Mouse (Mus musculus) G1E (cell line): ENCODE measurements around the gene Tubgcp4. TPM values are rescaled to one million over a fixed set of nuclear protein-coding genes. Genes with fewer than 3 reads are reported as not detected.

Source experiments
- ATAC-seq: 2 replicates; pipeline ENCODE4 v1.8.0; 2016; ENCODE audit warnings: mild to moderate bottlenecking; ENCODE audit not compliant: insufficient number of reproducible peaks, poor library complexity, low FRiP score, severe bottlenecking; ENCODE audit errors: extremely low read depth
- DNase-seq: peaks from one replicate; pipeline ENCODE4 v3.0.0; 2012; ENCODE audit warnings: low spot score
- H3K27me3 ChIP-seq: 2 replicates; pipeline ENCODE4 v1.6.1; 2012; ENCODE audit warnings: mild to moderate bottlenecking, low read length, inconsistent platforms; ENCODE audit not compliant: insufficient read depth
- H3K36me3 ChIP-seq: replicated peaks from 2 replicates; pipeline ENCODE3; 2012; ENCODE audit warnings: mild to moderate bottlenecking, inconsistent platforms
- H3K4me1 ChIP-seq: 2 replicates; pipeline ENCODE4 v1.6.1; 2012; ENCODE audit warnings: low read depth, low read length, inconsistent platforms, mixed read lengths; ENCODE audit not compliant: insufficient read depth
- H3K4me3 ChIP-seq: 2 replicates; pipeline ENCODE4 v1.5.1; 2012; ENCODE audit warnings: low read depth, mild to moderate bottlenecking, inconsistent platforms, low read length, moderate library complexity, mixed read lengths
- H3K9me3 ChIP-seq: replicated peaks from 2 replicates; pipeline ENCODE4 v1.6.1; 2012; ENCODE audit warnings: inconsistent platforms
- CTCF ChIP-seq: IDR thresholded peaks from 2 replicates; pipeline ENCODE4 v1.5.1; 2012; ENCODE audit warnings: low read depth, low read length, inconsistent platforms, mixed read lengths
- GATA1 ChIP-seq: IDR thresholded peaks from 2 replicates; pipeline ENCODE4 v1.6.1; 2012; ENCODE audit warnings: borderline replicate concordance, low read length, inconsistent platforms, mixed read lengths
- GATA2 ChIP-seq: IDR thresholded peaks from 2 replicates; pipeline ENCODE4 v1.6.1; 2012; ENCODE audit warnings: low read depth, low read length, inconsistent platforms, borderline replicate concordance
- POLR2AphosphoS5 ChIP-seq: IDR thresholded peaks from 2 replicates; pipeline ENCODE4 v1.6.1; 2012; ENCODE audit warnings: low read depth, low read length, inconsistent platforms; ENCODE audit not compliant: insufficient replicate concordance
- TAL1 ChIP-seq: conservative IDR thresholded peaks from 2 replicates; pipeline ENCODE4 v1.6.1; 2012; ENCODE audit warnings: low read depth, low read length, inconsistent platforms, mixed read lengths
- polyA plus RNA-seq: library from polyadenylated mRNA; stranded (reverse); fragments of >175 nt; gene quantifications from 2 replicates; pipeline ENCODE4 v1.2.3, GENCODE M21; 2012
- total RNA-seq, 2 experiments: library from RNA; stranded (forward) in 1 of 2; stranded (reverse) in 1 of 2; fragments of 200-1000 nt in 1 of 2; fragments of >200 nt in 1 of 2; fragmentation: Nextera tagmentation in 1 of 2; gene quantifications; 2 replicates each; pipeline ENCODE4 v1.2.3; 2014 to 2017

Gene Tubgcp4
- total and polyA plus RNA-seq, 3 experiments, result 19.1 to 73.7 (median 60.9) TPM

- ATAC-seq (no peak), DNase-seq (no peak)
- H3K4me1 ChIP-seq, result no peaks in the 10 kb centered on the region
- no peak overlapping the region for H3K4me3 ChIP-seq
- H3K27me3 ChIP-seq, result no peaks in the 10 kb centered on the region
- TF ChIP-seq POLR2AphosphoS5 (no peak), GATA1 (no peak), TAL1 (no peak), CTCF (no peak), GATA2 (no peak)
- no peaks in the 10 kb centered on the region for H3K9me3 ChIP-seq
- H3K36me3 ChIP-seq, result peaks cover 79% of the 10 kb centered on the region
These were observed 13.7 kb downstream of the Tubgcp4 start for GRCm38 (mm10) chr2:121184142-121184541.

- Histone ChIP-seq H3K27me3 (no peaks in the 10 kb centered on the region), H3K36me3 (peaks cover 92% of the 10 kb centered on the region), H3K4me3 (no peak overlapping the region), H3K9me3 (no peaks in the 10 kb centered on the region), H3K4me1 (no peaks in the 10 kb centered on the region)
- TF ChIP-seq GATA2 (no peak), GATA1 (no peak), CTCF (no peak), TAL1 (no peak), POLR2AphosphoS5 (no peak)
- DNase-seq (no peak), ATAC-seq (no peak)
These were observed 18.1 kb downstream of the Tubgcp4 start for GRCm38 (mm10) chr2:121188530-121188929.

DNA sequence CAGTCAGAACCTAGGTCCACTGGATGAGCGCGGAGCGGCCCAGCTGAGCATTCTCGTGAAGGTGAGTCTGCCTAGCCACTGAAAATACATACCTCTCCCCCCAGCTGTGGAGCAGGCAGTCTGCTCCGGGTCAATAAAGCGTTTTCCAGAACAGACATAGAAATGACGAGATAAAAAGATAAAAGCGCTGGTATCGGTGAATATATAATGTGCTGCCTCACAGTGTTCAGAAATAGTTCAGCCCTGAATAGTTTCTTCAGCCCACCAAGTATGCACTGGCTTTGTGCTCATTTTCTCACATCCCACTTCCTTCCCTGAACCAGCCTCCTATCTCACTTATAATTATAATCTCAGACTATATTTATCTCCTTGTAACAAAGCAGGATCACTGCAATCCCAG lies 25.0 kb downstream of the Tubgcp4 start:
- Histone ChIP-seq H3K36me3 (peaks cover 96% of the 10 kb centered on the region), H3K4me1 (no peaks in the 10 kb centered on the region), H3K4me3 (no peak overlapping the region), H3K27me3 (no peaks in the 10 kb centered on the region), H3K9me3 (no peaks in the 10 kb centered on the region)
- DNase-seq, result no peak
- TF ChIP-seq GATA1 (no peak), TAL1 (no peak), GATA2 (no peak), CTCF (no peak)
- ATAC-seq, result no peak

GRCm38 (mm10) chr2:121204276-121204675 lies 33.8 kb downstream of the Tubgcp4 start:
- DNase-seq, result no peak
- no peak for ATAC-seq
- Histone ChIP-seq H3K27me3 (no peaks in the 10 kb centered on the region), H3K9me3 (no peaks in the 10 kb centered on the region), H3K4me3 (no peak overlapping the region), H3K36me3 (peaks cover 92% of the 10 kb centered on the region), H3K4me1 (no peaks in the 10 kb centered on the region)
- no peak for TF ChIP-seq GATA2
- no peak for TF ChIP-seq GATA1
- no peak for TF ChIP-seq POLR2AphosphoS5
- no peak for TF ChIP-seq CTCF
- no peak for TF ChIP-seq TAL1

DNA sequence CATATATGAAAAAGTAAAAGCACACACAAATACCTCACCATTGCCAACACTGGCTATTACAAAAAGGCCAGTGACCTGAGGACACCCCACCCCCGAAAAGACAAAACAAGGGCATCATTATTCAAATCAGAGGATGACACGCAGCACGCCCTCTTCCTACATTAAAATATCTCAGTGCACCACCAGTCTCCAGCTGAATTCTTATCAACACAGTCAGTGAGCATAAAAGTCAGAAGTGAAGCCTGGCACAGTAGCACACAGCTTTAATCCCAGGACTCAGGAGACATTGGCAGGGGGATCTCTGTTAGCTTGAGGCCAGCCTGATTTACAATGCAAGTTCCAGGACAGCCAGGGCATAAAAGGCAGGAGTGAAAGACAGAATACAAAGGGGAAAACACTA lies 36.1 kb downstream of the Tubgcp4 start:
- DNase-seq, result no peak
- H3K4me3 ChIP-seq, result no peak overlapping the region
- H3K4me1 ChIP-seq, result no peaks in the 10 kb centered on the region
- ATAC-seq, result no peak
- no peaks in the 10 kb centered on the region for H3K9me3 ChIP-seq
- TF ChIP-seq POLR2AphosphoS5 (no peak), GATA1 (no peak), CTCF (no peak)
- no peaks in the 10 kb centered on the region for H3K27me3 ChIP-seq
- H3K36me3 ChIP-seq, result peaks cover 88% of the 10 kb centered on the region

- TF ChIP-seq GATA2 (no peak), POLR2AphosphoS5 (no peak), GATA1 (no peak), CTCF (no peak), TAL1 (no peak)
- ATAC-seq (no peak), DNase-seq (no peak)
- Histone ChIP-seq H3K9me3 (no peaks in the 10 kb centered on the region), H3K36me3 (peaks cover 85% of the 10 kb centered on the region), H3K27me3 (no peaks in the 10 kb centered on the region), H3K4me3 (no peak overlapping the region), H3K4me1 (no peaks in the 10 kb centered on the region)
These were observed 44.0 kb downstream of the Tubgcp4 start for GRCm38 (mm10) chr2:121214491-121214890.

GRCm38 (mm10) chr2:121219177-121219576 lies 48.7 kb downstream of the Tubgcp4 start:
- H3K4me1 ChIP-seq, result no peaks in the 10 kb centered on the region
- DNase-seq (no peak), ATAC-seq (no peak)
- no peak overlapping the region for H3K4me3 ChIP-seq
- H3K36me3 ChIP-seq, result peaks cover 78% of the 10 kb centered on the region
- TF ChIP-seq GATA2 (no peak), GATA1 (no peak), TAL1 (no peak), POLR2AphosphoS5 (no peak)
- H3K9me3 ChIP-seq, result no peaks in the 10 kb centered on the region
- H3K27me3 ChIP-seq, result no peaks in the 10 kb centered on the region
